ENCODE assay signal across 12 mouse cellular contexts in genomic region chr15:57568006-57568630, GRCm38 (mm10).
DNase-seq lines count a peak whose midpoint lies in the region; ATAC-seq and TF ChIP-seq lines count a peak whose summit lies in the region.
"Had no signal": no experiment of that assay in that cellular context is flagged by ENCODE, and none has a peak within 500 bp of the region (broad histone marks: within the 10 kb centered on the region; RNA-seq: fewer than 3 reads in every experiment).

No protein-coding gene starts in this region.

- H3K4me1 ChIP-seq in midbrain, embryonic 10.5 days: peaks cover 9% of the 10 kb centered on the region; the same call in 1 of the 2 replicates
- no peaks in the 10 kb centered on the region for H3K4me1 ChIP-seq in midbrain, embryonic 16.5 days (ENCODE audit: control insufficient read depth, insufficient read depth, low read length)
- no peaks in the 10 kb centered on the region for H3K4me1 ChIP-seq in stomach, postnatal 0 days (replicated peaks; ENCODE audit: control insufficient read depth, insufficient read depth)

- 77% methylated on average over 5 of the region's 5 CpGs for WGBS in midbrain, embryonic 10.5 days
- 60% methylated on average over 5 of the region's 5 CpGs for WGBS in midbrain, embryonic 16.5 days
- 40% methylated on average over 5 of the region's 5 CpGs for WGBS in stomach, postnatal 0 days

- no peak for DNase-seq in midbrain, embryonic 10.5 days (ENCODE audit: low spot score)
- DNase-seq in brain, adult 2 months (ENCODE audit: low read depth, low spot score): peak; percentile 29
- peak; percentile 39 for DNase-seq in gastrocnemius, adult 2 months
- no peak for DNase-seq in stomach, postnatal 0 days (ENCODE audit: low spot score)
- no peak for DNase-seq in spleen, adult 18-20 months
- no peak for DNase-seq in right cerebral cortex, adult 18-20 months
- DNase-seq: cerebellum, adult 18-20 months; layer of hippocampus, adult 9-11 months; liver, postnatal 0 days; thymus, postnatal 14 days had no signal

- no peaks in the 10 kb centered on the region for H3K9me3 ChIP-seq in midbrain, embryonic 10.5 days (replicated peaks)
- H3K9me3 ChIP-seq in midbrain, embryonic 16.5 days (replicated peaks; ENCODE audit: control insufficient read depth, low read length, poor library complexity, severe bottlenecking): no peaks in the 10 kb centered on the region
- H3K9me3 ChIP-seq in stomach, postnatal 0 days (ENCODE audit: control insufficient read depth, low read length): no peaks in the 10 kb centered on the region

- TF ChIP-seq CTCF in gastrocnemius, adult 2 months (IDR thresholded peaks at IDR 0.05): no peak
- TF ChIP-seq CTCF in stomach, postnatal 0 days (IDR thresholded peaks at IDR 0.05; ENCODE audit: low read depth): no peak

- H3K27me3 ChIP-seq in midbrain, embryonic 10.5 days (ENCODE audit: low read depth, poor library complexity, severe bottlenecking): no peaks in the 10 kb centered on the region
- H3K27me3 ChIP-seq in midbrain, embryonic 16.5 days (ENCODE audit: control insufficient read depth, insufficient read depth, low read depth, low read length): no peaks in the 10 kb centered on the region
- H3K27me3 ChIP-seq in stomach, postnatal 0 days (ENCODE audit: control insufficient read depth, insufficient read depth, low read length): no peaks in the 10 kb centered on the region

- no peak overlapping the region for H3K4me2 ChIP-seq in midbrain, embryonic 16.5 days (ENCODE audit: low read length)
- H3K4me2 ChIP-seq in stomach, postnatal 0 days (replicated peaks; ENCODE audit: low read depth): no peak overlapping the region

- H3K9ac ChIP-seq in midbrain, embryonic 16.5 days (ENCODE audit: low read depth, low read length): no peak overlapping the region
- H3K9ac ChIP-seq in stomach, postnatal 0 days (ENCODE audit: low read length): no peak overlapping the region
- H3K9ac ChIP-seq: liver, postnatal 0 days had no signal

- no peaks in the 10 kb centered on the region for H3K36me3 ChIP-seq in midbrain, embryonic 10.5 days
- no peaks in the 10 kb centered on the region for H3K36me3 ChIP-seq in midbrain, embryonic 16.5 days (ENCODE audit: control insufficient read depth, insufficient read depth, low read length)
- no peaks in the 10 kb centered on the region for H3K36me3 ChIP-seq in stomach, postnatal 0 days (ENCODE audit: control insufficient read depth, insufficient read depth, low read length)

- TF ChIP-seq EP300 in stomach, postnatal 0 days (optimal IDR thresholded peaks at IDR 0.05): peak; percentile 36

- ATAC-seq in midbrain, embryonic 16.5 days: no peak
- peak; percentile 49; the same call in 1 of the 2 replicates for ATAC-seq in stomach, postnatal 0 days (ENCODE audit: low FRiP score, low TSS enrichment)
- ATAC-seq: forebrain, embryonic 16.5 days; liver, postnatal 0 days had no signal

- no peak overlapping the region for H3K4me3 ChIP-seq in midbrain, embryonic 10.5 days
- no peak overlapping the region for H3K4me3 ChIP-seq in midbrain, embryonic 16.5 days (ENCODE audit: low read depth, low read length)
- no peak overlapping the region for H3K4me3 ChIP-seq in gastrocnemius, adult 2 months
- H3K4me3 ChIP-seq in stomach, postnatal 0 days (ENCODE audit: low read depth, low read length): no peak overlapping the region

- H3K27ac ChIP-seq in midbrain, embryonic 10.5 days (replicated peaks): peak overlapping the region; percentile 46; the same call in 1 of the 2 replicates
- no peak overlapping the region for H3K27ac ChIP-seq in midbrain, embryonic 16.5 days (ENCODE audit: low read length)
- no peak overlapping the region for H3K27ac ChIP-seq in gastrocnemius, adult 2 months
- H3K27ac ChIP-seq in stomach, postnatal 0 days (replicated peaks): no peak overlapping the region

- intact Hi-C loops in gastrocnemius, adult 2 months (cut with DNase I): no loop called here

Comparison
In these comparisons a context has a peak if more than half of its experiments do, and no peak if none do; other contexts are left out.
1. DNase-seq: peak in brain, adult 2 months (single experiment) and gastrocnemius, adult 2 months (single experiment); none in midbrain, embryonic 10.5 days (single experiment), stomach, postnatal 0 days (single experiment), spleen, adult 18-20 months (0 of 2) and right cerebral cortex, adult 18-20 months (single experiment).